Mouse (Mus musculus) cerebellum, adult 18-20 months (tissue): ENCODE results near the gene Rragd.
A peak's percentile ranks its signal among the peaks of the same experiment; 100 is the strongest.

Experiments
- DNase-seq, 2 experiments: peaks; one replicate each; pipeline ENCODE4 v3.0.0; 2021

Gene Rragd

GRCm38 (mm10) chr4:33052650-33053049, 69.8 kb downstream of the Rragd start:
- no peak for DNase-seq

GRCm38 (mm10) chr4:33054426-33054825, 71.6 kb downstream of the Rragd start:
- DNase-seq: no peak

- no peak for DNase-seq
Observed at GRCm38 (mm10) chr4:33056317-33056716, 73.5 kb downstream of the Rragd start.

- no peak for DNase-seq
Observed at GRCm38 (mm10) chr4:33057890-33058687, 75.3 kb downstream of the Rragd start.

GRCm38 (mm10) chr4:33061158-33061557, 78.3 kb downstream of the Rragd start:
- DNase-seq: no peak

GRCm38 (mm10) chr4:33062981-33063380, 80.1 kb downstream of the Rragd start, which contains the start of gene Gabrr2:
Gabrr2 (plus strand) TSS chr4:33062999.
- no peak for DNase-seq

GRCm38 (mm10) chr4:33064986-33065385, 82.1 kb downstream of the Rragd start:
- no peak for DNase-seq

GRCm38 (mm10) chr4:33066223-33066960, 83.6 kb downstream of the Rragd start:
- no peak for DNase-seq

GRCm38 (mm10) chr4:33067331-33067730, 84.5 kb downstream of the Rragd start:
- no peak for DNase-seq

GRCm38 (mm10) chr4:33067826-33068225, 85.0 kb downstream of the Rragd start:
- no peak for DNase-seq

- peak; percentile 93 to 97 for DNase-seq
Observed at GRCm38 (mm10) chr4:33068894-33069293, 86.1 kb downstream of the Rragd start.

- DNase-seq: no peak
Observed at GRCm38 (mm10) chr4:33070326-33070725, 87.5 kb downstream of the Rragd start.

GRCm38 (mm10) chr4:33071337-33071736, 88.5 kb downstream of the Rragd start:
- no peak for DNase-seq
